Mouse (Mus musculus): Measurements from ENCODE around the gene 1700003E16Rik. TPM values are rescaled to one million over a fixed set of nuclear protein-coding genes. Genes with fewer than 3 reads are reported as not detected.

1700003E16Rik gene
- 0.94 and 0.96 TPM in 2 replicates for polyA plus RNA-seq (2014; fragmentation: Nextera tagmentation; extraction: Ambion mirVana)

GRCm38 (mm10) chr6:83156259-83156684 lies at the start of gene 1700003E16Rik, which contains the start of gene Wdr54:
TSS of gene 1700003E16Rik (plus strand) at chr6:83156404.
TSS of gene Wdr54 (minus strand) at chr6:83156397.
- ATAC-seq (ENCODE audit: low FRiP score, low TSS enrichment): peak; percentile 92
- 1% methylated on average over 32 of the region's 32 CpGs for WGBS
- no peak within 1 kb of the TSS for H3K27ac ChIP-seq (ENCODE audit: low read depth, low read length)
- H3K4me2 ChIP-seq (replicated peaks; ENCODE audit: low read depth, low read length): peak within 1 kb of the TSS; percentile 67
- H3K4me3 ChIP-seq (ENCODE audit: low read length): peak within 1 kb of the TSS; percentile 56
- peaks cover 5% of the 10 kb centered on the region; the same call in 1 of the 2 replicates for H3K4me1 ChIP-seq (ENCODE audit: control insufficient read depth, insufficient read depth, low read length)
- no peaks in the 10 kb centered on the region for H3K9me3 ChIP-seq (ENCODE audit: control insufficient read depth, low read length)
- peaks cover 9% of the 10 kb centered on the region for H3K27me3 ChIP-seq (ENCODE audit: control insufficient read depth, insufficient read depth, low read length)
- peak within 1 kb of the TSS; percentile 40; the same call in 1 of the 2 replicates for H3K9ac ChIP-seq (ENCODE audit: low read depth, low read length)
- peaks cover 13% of the 10 kb centered on the region; the same call in 1 of the 2 replicates for H3K36me3 ChIP-seq (ENCODE audit: control insufficient read depth, insufficient read depth, low read length)

- H3K4me2 ChIP-seq (replicated peaks; ENCODE audit: low read depth, low read length): peak overlapping the region; percentile 79
- H3K4me3 ChIP-seq (ENCODE audit: low read length): peak overlapping the region; percentile 93
- ATAC-seq (ENCODE audit: low FRiP score, low TSS enrichment): peak; percentile 28; the same call in 1 of the 2 replicates
- peaks cover 16% of the 10 kb centered on the region for H3K4me1 ChIP-seq (ENCODE audit: control insufficient read depth, insufficient read depth, low read length)
- H3K36me3 ChIP-seq (ENCODE audit: control insufficient read depth, insufficient read depth, low read length): peaks cover 8% of the 10 kb centered on the region; the same call in 1 of the 2 replicates
- 40% methylated on average over 13 of the region's 13 CpGs for WGBS
- H3K9me3 ChIP-seq (ENCODE audit: control insufficient read depth, low read length): no peaks in the 10 kb centered on the region
- no peak overlapping the region; the same call in 1 of the 2 replicates for H3K9ac ChIP-seq (ENCODE audit: low read depth, low read length)
- no peaks in the 10 kb centered on the region for H3K27me3 ChIP-seq (ENCODE audit: control insufficient read depth, insufficient read depth, low read length)
- no peak overlapping the region; the same call in 1 of the 2 replicates for H3K27ac ChIP-seq (ENCODE audit: low read depth, low read length)
Measured at GRCm38 (mm10) chr6:83107566-83108400, 48.4 kb upstream of the 1700003E16Rik start.

GRCm38 (mm10) chr6:83108762-83109668 lies 47.2 kb upstream of the 1700003E16Rik start, which contains the start of gene Mrpl53:
TSS of gene Mrpl53 (plus strand) at chr6:83109040.
- peaks cover 12% of the 10 kb centered on the region for H3K4me1 ChIP-seq (ENCODE audit: control insufficient read depth, insufficient read depth, low read length)
- H3K9me3 ChIP-seq (ENCODE audit: control insufficient read depth, low read length): no peaks in the 10 kb centered on the region
- no peaks in the 10 kb centered on the region for H3K27me3 ChIP-seq (ENCODE audit: control insufficient read depth, insufficient read depth, low read length)
- peak within 1 kb of the TSS; percentile 93 for H3K9ac ChIP-seq (ENCODE audit: low read depth, low read length)
- ATAC-seq (ENCODE audit: low FRiP score, low TSS enrichment): peak; percentile 90
- H3K27ac ChIP-seq (ENCODE audit: low read depth, low read length): peak within 1 kb of the TSS; percentile 82
- H3K4me3 ChIP-seq (ENCODE audit: low read length): peak within 1 kb of the TSS; percentile 93
- under 1% methylated on average over 66 of the region's 76 CpGs for WGBS
- peaks cover 8% of the 10 kb centered on the region; the same call in 1 of the 2 replicates for H3K36me3 ChIP-seq (ENCODE audit: control insufficient read depth, insufficient read depth, low read length)
- H3K4me2 ChIP-seq (replicated peaks; ENCODE audit: low read depth, low read length): peak within 1 kb of the TSS; percentile 79

DNA sequence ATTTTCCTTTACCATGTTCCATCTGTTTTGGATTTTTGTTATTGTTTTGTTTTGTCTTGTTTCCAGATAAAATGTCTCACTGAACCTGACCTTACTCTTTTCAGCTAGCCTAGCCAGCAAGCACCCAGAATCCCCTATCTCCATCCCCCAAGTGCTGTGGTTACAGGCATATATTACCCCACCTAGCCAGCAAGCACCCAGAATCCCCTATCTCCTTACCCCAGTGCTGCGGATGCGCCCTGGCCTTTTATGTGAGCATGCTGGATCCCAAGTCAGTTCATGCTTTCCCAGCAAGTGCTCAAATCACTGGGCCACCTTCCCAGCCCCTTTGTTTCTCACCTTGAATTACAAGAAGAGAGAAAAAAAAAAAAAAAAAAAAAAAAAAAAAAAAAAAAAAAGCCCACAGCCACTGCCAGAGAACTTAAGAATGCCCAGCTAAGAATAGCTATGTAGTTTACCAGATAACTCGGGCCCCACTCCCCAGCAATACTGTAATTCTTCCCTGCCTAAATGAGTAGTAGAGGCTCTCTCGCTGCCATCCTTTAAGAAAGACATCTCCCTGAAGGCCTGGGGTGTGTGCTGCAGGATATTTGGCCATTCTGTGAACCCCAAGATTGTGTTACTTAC lies 44.6 kb upstream of the 1700003E16Rik start:
- no peak overlapping the region for H3K27ac ChIP-seq (ENCODE audit: low read depth, low read length)
- no peak for ATAC-seq (ENCODE audit: low FRiP score, low TSS enrichment)
- WGBS: 91% methylated on average over 4 of the region's 4 CpGs
- peaks cover 21% of the 10 kb centered on the region for H3K4me1 ChIP-seq (ENCODE audit: control insufficient read depth, insufficient read depth, low read length)
- no peak overlapping the region for H3K4me2 ChIP-seq (replicated peaks; ENCODE audit: low read depth, low read length)
- no peak overlapping the region for H3K9ac ChIP-seq (ENCODE audit: low read depth, low read length)
- no peaks in the 10 kb centered on the region for H3K9me3 ChIP-seq (ENCODE audit: control insufficient read depth, low read length)
- no peak overlapping the region for H3K4me3 ChIP-seq (ENCODE audit: low read length)
- peaks cover 8% of the 10 kb centered on the region; the same call in 1 of the 2 replicates for H3K36me3 ChIP-seq (ENCODE audit: control insufficient read depth, insufficient read depth, low read length)
- H3K27me3 ChIP-seq (ENCODE audit: control insufficient read depth, insufficient read depth, low read length): no peaks in the 10 kb centered on the region

DNA sequence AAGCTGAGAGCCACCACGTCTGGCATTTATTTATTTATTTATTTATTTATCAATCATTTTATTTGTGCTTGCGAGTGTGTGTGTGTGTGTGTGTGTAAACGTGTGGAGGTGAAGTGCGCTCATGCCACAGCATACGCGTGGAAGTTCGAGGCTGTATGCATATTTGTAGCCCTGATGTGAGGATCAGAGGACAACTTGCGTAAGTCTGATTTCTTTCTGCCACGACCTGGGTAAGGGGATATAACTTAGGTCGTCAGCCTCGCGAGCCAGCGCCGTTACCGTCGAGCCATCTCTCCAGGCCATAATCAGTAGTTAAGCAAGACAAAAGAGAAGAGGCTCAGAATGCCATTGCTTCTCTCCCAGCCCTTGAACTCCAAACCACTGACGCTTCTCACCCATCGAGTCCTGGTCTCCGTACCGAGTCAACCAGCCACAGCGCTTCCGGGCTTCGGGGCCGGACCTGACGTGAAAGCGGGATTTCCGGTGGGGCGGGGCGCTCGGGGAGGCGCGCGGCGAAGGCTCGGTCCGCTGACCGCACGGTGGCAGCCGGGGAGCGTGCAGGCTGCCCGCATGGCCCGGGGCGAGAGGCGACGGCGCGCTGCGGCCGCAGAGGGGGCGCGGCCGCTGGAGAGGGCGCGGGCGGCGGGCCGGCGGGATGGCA lies 41.1 kb upstream of the 1700003E16Rik start, which contains the start of gene Mogs:
Gene Mogs (plus strand): TSS at position 486 of the 661 bp plus-strand sequence.
- no peaks in the 10 kb centered on the region for H3K9me3 ChIP-seq (ENCODE audit: control insufficient read depth, low read length)
- H3K36me3 ChIP-seq (ENCODE audit: control insufficient read depth, insufficient read depth, low read length): peaks cover 40% of the 10 kb centered on the region
- under 1% methylated on average over 58 of the region's 58 CpGs for WGBS
- H3K4me1 ChIP-seq (ENCODE audit: control insufficient read depth, insufficient read depth, low read length): peaks cover 26% of the 10 kb centered on the region
- H3K27ac ChIP-seq (ENCODE audit: low read depth, low read length): peak within 1 kb of the TSS; percentile 84
- peak within 1 kb of the TSS; percentile 95 for H3K4me2 ChIP-seq (replicated peaks; ENCODE audit: low read depth, low read length)
- peak; percentile 85 for ATAC-seq (ENCODE audit: low FRiP score, low TSS enrichment)
- peak within 1 kb of the TSS; percentile 69 for H3K4me3 ChIP-seq (ENCODE audit: low read length)
- no peaks in the 10 kb centered on the region for H3K27me3 ChIP-seq (ENCODE audit: control insufficient read depth, insufficient read depth, low read length)
- peak within 1 kb of the TSS; percentile 93 for H3K9ac ChIP-seq (ENCODE audit: low read depth, low read length)

DNA sequence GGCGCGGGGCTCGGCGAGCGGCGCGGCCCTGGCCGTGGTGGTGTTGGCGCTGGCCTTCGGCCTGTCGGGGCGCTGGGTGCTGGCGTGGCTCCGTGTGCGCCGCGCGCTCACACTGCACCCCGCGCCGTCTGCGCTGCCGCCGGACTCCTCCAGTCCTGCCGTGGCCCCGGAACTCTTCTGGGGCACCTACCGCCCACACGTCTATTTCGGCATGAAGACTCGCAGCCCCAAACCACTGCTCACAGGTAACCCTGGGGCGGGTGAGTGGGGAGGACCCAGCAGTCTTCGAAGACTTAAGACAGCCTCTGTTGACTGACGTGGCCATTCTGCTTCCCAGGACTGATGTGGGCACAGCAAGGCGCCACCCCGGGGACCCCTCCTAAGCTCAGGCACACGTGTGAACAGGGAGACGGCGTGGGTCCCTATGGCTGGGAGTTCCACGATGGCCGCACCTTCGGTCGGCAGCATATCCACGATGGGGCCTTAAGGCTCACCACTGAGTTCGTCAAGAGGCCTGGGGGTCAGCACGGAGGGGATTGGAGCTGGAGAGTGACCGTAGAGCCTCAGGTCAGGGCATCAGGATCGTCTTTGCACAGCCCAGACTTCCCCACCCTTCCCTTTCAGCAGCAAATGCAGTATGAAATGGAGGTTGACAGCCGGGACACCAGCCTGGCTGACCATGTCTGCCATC lies 40.4 kb upstream of the 1700003E16Rik start:
- Histone ChIP-seq H3K27me3 (ENCODE audit: control insufficient read depth, insufficient read depth, low read length) (no peaks in the 10 kb centered on the region), H3K27ac (ENCODE audit: low read depth, low read length) (peak overlapping the region; percentile 84; the same call in 1 of the 2 replicates), H3K4me1 (ENCODE audit: control insufficient read depth, insufficient read depth, low read length) (peaks cover 28% of the 10 kb centered on the region), H3K9ac (ENCODE audit: low read depth, low read length) (peak overlapping the region; percentile 93), H3K9me3 (ENCODE audit: control insufficient read depth, low read length) (no peaks in the 10 kb centered on the region), H3K36me3 (ENCODE audit: control insufficient read depth, insufficient read depth, low read length) (peaks cover 37% of the 10 kb centered on the region), H3K4me3 (ENCODE audit: low read length) (peak overlapping the region; percentile 69), H3K4me2 (replicated peaks; ENCODE audit: low read depth, low read length) (peak overlapping the region; percentile 95)
- ATAC-seq (ENCODE audit: low FRiP score, low TSS enrichment): no peak; the same call in 1 of the 2 replicates
- WGBS: 2% methylated on average over 41 of the region's 48 CpGs

GRCm38 (mm10) chr6:83116373-83117164 lies 39.6 kb upstream of the 1700003E16Rik start:
- Histone ChIP-seq H3K9me3 (ENCODE audit: control insufficient read depth, low read length) (no peaks in the 10 kb centered on the region), H3K4me1 (ENCODE audit: control insufficient read depth, insufficient read depth, low read length) (peaks cover 28% of the 10 kb centered on the region), H3K27ac (ENCODE audit: low read depth, low read length) (0 out of 2 replicates have a peak overlapping the region, but pooled peaks have one; percentile 84), H3K36me3 (ENCODE audit: control insufficient read depth, insufficient read depth, low read length) (peaks cover 32% of the 10 kb centered on the region), H3K4me2 (replicated peaks; ENCODE audit: low read depth, low read length) (peak overlapping the region; percentile 95), H3K4me3 (ENCODE audit: low read length) (peak overlapping the region; percentile 69), H3K27me3 (ENCODE audit: control insufficient read depth, insufficient read depth, low read length) (no peaks in the 10 kb centered on the region), H3K9ac (ENCODE audit: low read depth, low read length) (peak overlapping the region; percentile 93)
- 72% methylated on average over 11 of the region's 11 CpGs for WGBS
- no peak for ATAC-seq (ENCODE audit: low FRiP score, low TSS enrichment)
